ENCODE assay signal across 13 mouse cellular contexts in the genomic region with DNA sequence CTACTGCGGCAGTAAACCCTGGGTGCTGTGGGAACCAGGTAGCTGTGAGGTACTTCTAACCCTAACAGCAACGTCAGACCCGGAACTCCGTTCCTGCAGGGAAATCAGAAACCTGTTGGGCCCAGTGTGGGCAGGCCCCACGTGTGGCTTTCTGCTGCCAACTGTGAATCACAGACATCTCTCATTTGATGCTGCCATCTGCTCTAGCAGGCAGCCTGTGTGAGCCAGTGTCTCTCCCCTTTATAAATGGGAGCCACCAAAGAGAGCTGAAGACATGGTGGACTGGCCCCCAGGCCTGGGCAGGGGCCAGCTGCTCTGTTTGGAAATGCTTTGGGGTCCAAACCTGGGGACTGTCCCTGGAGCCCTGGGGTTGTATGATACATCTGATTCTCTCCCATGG.
A peak's percentile ranks its signal among the peaks of the same experiment; 100 is the strongest.
DNase-seq lines count a peak whose midpoint lies in the region; ATAC-seq lines count a peak whose summit lies in the region.
"Had no signal": no experiment of that assay in that cellular context is flagged by ENCODE, and none has a peak within 500 bp of the region (broad histone marks: within the 10 kb centered on the region; RNA-seq: fewer than 3 reads in every experiment).

No protein-coding gene starts in this region.

- peaks cover 10% of the 10 kb centered on the region; the same call in 1 of the 2 replicates for H3K4me1 ChIP-seq in forebrain, embryonic 14.5 days (ENCODE audit: control insufficient read depth, insufficient read depth, low read length)
- H3K4me1 ChIP-seq: kidney, embryonic 15.5 days had no signal

- peak; percentile 65 to 72 for DNase-seq in cerebellum, postnatal 14 days
- no peak for DNase-seq in cerebellum, postnatal 4 days (ENCODE audit: low spot score in 2 of 2)
- DNase-seq in forebrain, embryonic 14.5 days (ENCODE audit: low spot score), result peak; percentile 83
- DNase-seq in layer of hippocampus, adult 9-10 months (ENCODE audit: low spot score), result peak; percentile 45
- peak; percentile 83 for DNase-seq in right cerebral cortex, adult 18-20 months
- DNase-seq in kidney, adult 18-20 months, result no peak
- no peak for DNase-seq in gastrocnemius, adult 8-10 months (ENCODE audit: low spot score in 2 of 2)
- DNase-seq in spleen, adult 18-20 months, result no peak

- peak; percentile 89 for ATAC-seq in forebrain, embryonic 14.5 days
- ATAC-seq: Patski had no signal

- H3K9ac ChIP-seq in forebrain, embryonic 14.5 days (ENCODE audit: low read length), result no peak overlapping the region
- H3K9ac ChIP-seq: kidney, embryonic 15.5 days; liver, embryonic 14.5 days; midbrain, embryonic 12.5 days had no signal

- WGBS in forebrain, embryonic 14.5 days, result 65% methylated on average over 5 of the region's 5 CpGs

- H3K36me3 ChIP-seq in forebrain, embryonic 14.5 days (ENCODE audit: control insufficient read depth, insufficient read depth, low read length), result no peaks in the 10 kb centered on the region
- H3K36me3 ChIP-seq: kidney, embryonic 15.5 days; midbrain, embryonic 12.5 days had no signal

- no peak overlapping the region for H3K4me3 ChIP-seq in forebrain, embryonic 14.5 days (ENCODE audit: low read depth, low read length)
- H3K4me3 ChIP-seq: erythroblast, embryonic 14.5 days; kidney, embryonic 15.5 days; midbrain, embryonic 12.5 days had no signal

- H3K4me2 ChIP-seq in forebrain, embryonic 14.5 days (ENCODE audit: low read length), result no peak overlapping the region
- H3K4me2 ChIP-seq: kidney, embryonic 15.5 days; midbrain, embryonic 12.5 days had no signal

- H3K9me3 ChIP-seq in forebrain, embryonic 14.5 days (replicated peaks; ENCODE audit: control insufficient read depth, low read length), result no peaks in the 10 kb centered on the region
- H3K9me3 ChIP-seq: kidney, embryonic 15.5 days had no signal

- H3K27me3 ChIP-seq in forebrain, embryonic 14.5 days (replicated peaks; ENCODE audit: control insufficient read depth, insufficient read depth, low read length), result 0 out of 2 replicates have a peak, but pooled peaks cover 7% of the 10 kb centered on the region

- H3K27ac ChIP-seq in forebrain, embryonic 14.5 days (ENCODE audit: low read depth, low read length), result peak overlapping the region; percentile 61; the same call in 1 of the 2 replicates
- H3K27ac ChIP-seq: kidney, embryonic 15.5 days; liver, embryonic 14.5 days; midbrain, embryonic 12.5 days had no signal

Comparison
In these comparisons a context has a peak if more than half of its experiments do, and no peak if none do; other contexts are left out.
1. DNase-seq: peak in cerebellum, postnatal 14 days (2 of 2), forebrain, embryonic 14.5 days (single experiment), layer of hippocampus, adult 9-10 months (single experiment) and right cerebral cortex, adult 18-20 months (single experiment); none in cerebellum, postnatal 4 days (0 of 2), kidney, adult 18-20 months (single experiment), gastrocnemius, adult 8-10 months (0 of 2) and spleen, adult 18-20 months (0 of 2).